Mouse (Mus musculus) embryonic fibroblast, embryonic 13.5 days (primary cell): ENCODE data around the gene Crip1.
A peak's percentile ranks its signal among the peaks of the same experiment; 100 is the strongest.

Source experiments
- CTCF ChIP-seq: IDR thresholded peaks from 2 replicates; pipeline ENCODE4 v1.5.1; 2011; ENCODE audit warnings: mild to moderate bottlenecking, control low read depth, low read length, moderate library complexity, borderline replicate concordance; ENCODE audit not compliant: insufficient read depth
- POLR2A ChIP-seq: IDR thresholded peaks from 2 replicates; pipeline ENCODE4 v1.6.1; 2011; ENCODE audit warnings: low read depth, mild to moderate bottlenecking, control low read depth, low read length, moderate library complexity

GRCm38 (mm10) chr12:113097749-113098281 is 48.3 kb upstream of the Crip1 start, which contains the start of gene Mta1:
- TF ChIP-seq CTCF (no peak), POLR2A (peak; percentile 78)
